Mouse (Mus musculus) MEL (cell line): Measurements from ENCODE around the gene Gm10142. TPM values are rescaled to one million over a fixed set of nuclear protein-coding genes. Genes with fewer than 3 reads are reported as not detected.

Experiments used
- DNase-seq: peaks from one replicate; pipeline ENCODE4 v3.0.0; 2011; ENCODE audit warnings: low read depth, low spot score
- H3K27ac ChIP-seq: 2 replicates; pipeline ENCODE4 v1.5.1; 2012; ENCODE audit warnings: low read depth, mild to moderate bottlenecking, control low read depth, low read length, moderate library complexity; ENCODE audit not compliant: control insufficient read depth
- H3K27me3 ChIP-seq, 2 experiments: fragments of 150-350 bp in 1 of 2; sonication (generic) in 1 of 2; 2 replicates each; pipeline ENCODE4 v1.6.1; 2012; ENCODE audit warnings: low read length in 2 of 2, mild to moderate bottlenecking in 2 of 2, improper control_type of control experiment in 1 of 2, moderate library complexity in 1 of 2; ENCODE audit not compliant: insufficient read depth in 2 of 2, control insufficient read depth in 1 of 2
- H3K36me3 ChIP-seq, 2 experiments: 2 replicates each; pipeline ENCODE4 v1.6.1; 2012 to 2014; ENCODE audit warnings: low read length in 2 of 2, improper control_type of control experiment in 1 of 2, inconsistent platforms in 1 of 2, mild to moderate bottlenecking in 1 of 2; ENCODE audit not compliant: insufficient read depth in 2 of 2, control insufficient read depth in 1 of 2
- H3K4me1 ChIP-seq, 2 experiments: fragments of 150-350 bp in 1 of 2; sonication (generic) in 1 of 2; 2 replicates each; pipeline ENCODE4 v1.6.1; 2012; ENCODE audit warnings: low read length in 2 of 2, improper control_type of control experiment in 1 of 2, mild to moderate bottlenecking in 1 of 2; ENCODE audit not compliant: insufficient read depth in 2 of 2, control insufficient read depth in 1 of 2
- H3K4me3 ChIP-seq, 2 experiments: fragments of 150-350 bp in 1 of 2; sonication (generic) in 1 of 2; 2 replicates each; pipeline ENCODE4 v1.5.1; 2012; ENCODE audit warnings: low read depth in 2 of 2, low read length in 2 of 2, mild to moderate bottlenecking in 2 of 2, moderate library complexity in 2 of 2, control low read depth in 1 of 2, improper control_type of control experiment in 1 of 2; ENCODE audit not compliant: control insufficient read depth in 1 of 2, insufficient read depth in 1 of 2
- H3K79me2 ChIP-seq: 2 replicates; pipeline ENCODE4 v1.6.1; 2012; ENCODE audit warnings: mild to moderate bottlenecking, low read length, moderate library complexity; ENCODE audit not compliant: control insufficient read depth, poor library complexity, insufficient read depth
- H3K9ac ChIP-seq: 2 replicates; pipeline ENCODE4 v1.6.1; 2012; ENCODE audit warnings: low read depth, mild to moderate bottlenecking, control low read depth, low read length, moderate library complexity; ENCODE audit not compliant: control insufficient read depth, poor library complexity, severe bottlenecking
- H3K9me3 ChIP-seq: fragments of 150-350 bp; sonication (generic); replicated peaks from 2 replicates; pipeline ENCODE4 v1.6.1; 2012; ENCODE audit warnings: mild to moderate bottlenecking, low read length, improper control_type of control experiment, moderate library complexity; ENCODE audit not compliant: insufficient read depth
- BHLHE40 ChIP-seq: IDR thresholded peaks from 2 replicates; pipeline ENCODE4 v1.6.1; 2012; ENCODE audit warnings: low read depth, mild to moderate bottlenecking, inconsistent platforms, low read length, improper control_type of control experiment, borderline replicate concordance
- CHD2 ChIP-seq: IDR thresholded peaks from 2 replicates; pipeline ENCODE4 v1.6.1; 2011; ENCODE audit warnings: low read length, improper control_type of control experiment
- CTCF ChIP-seq, 3 experiments: IDR thresholded peaks in 2 of 3; conservative IDR thresholded peaks in 1 of 3; 2 replicates each; pipeline ENCODE4 v1.5.1; 2011 to 2012; ENCODE audit warnings: low read length in 3 of 3, low read depth in 2 of 3, mild to moderate bottlenecking in 2 of 3, improper control_type of control experiment in 1 of 3, inconsistent platforms in 1 of 3, mixed read lengths in 1 of 3, moderate library complexity in 1 of 3; ENCODE audit not compliant: control insufficient read depth in 1 of 3, insufficient read depth in 1 of 3, poor library complexity in 1 of 3, severe bottlenecking in 1 of 3
- E2F4 ChIP-seq: IDR thresholded peaks from 2 replicates; pipeline ENCODE4 v1.6.1; 2011; ENCODE audit warnings: low read depth, low read length, improper control_type of control experiment, borderline replicate concordance
- EP300 ChIP-seq, 2 experiments: IDR thresholded peaks; 2 replicates each; pipeline ENCODE4 v1.6.1; 2011; ENCODE audit warnings: improper control_type of control experiment in 2 of 2, low read length in 2 of 2, low read depth in 1 of 2, mild to moderate bottlenecking in 1 of 2
- ETS1 ChIP-seq: IDR thresholded peaks from 2 replicates; pipeline ENCODE4 v1.6.1; 2012; ENCODE audit warnings: low read depth, mild to moderate bottlenecking, inconsistent platforms, low read length, improper control_type of control experiment, moderate library complexity
- GABPA ChIP-seq: IDR thresholded peaks from 2 replicates; pipeline ENCODE4 v1.6.1; 2012; ENCODE audit warnings: low read depth, mild to moderate bottlenecking, inconsistent platforms, low read length, improper control_type of control experiment, moderate library complexity
- GATA1 ChIP-seq: IDR thresholded peaks from 2 replicates; pipeline ENCODE4 v1.6.1; 2011; ENCODE audit warnings: low read depth, low read length, improper control_type of control experiment
- HCFC1 ChIP-seq: IDR thresholded peaks from 2 replicates; pipeline ENCODE4 v1.6.1; 2012; ENCODE audit warnings: low read depth, mild to moderate bottlenecking, inconsistent platforms, low read length, improper control_type of control experiment, moderate library complexity
- JUND ChIP-seq: IDR thresholded peaks from 2 replicates; pipeline ENCODE4 v1.6.1; 2011; ENCODE audit warnings: low read depth, mild to moderate bottlenecking, improper control_type of control experiment, low read length
- KAT2A ChIP-seq: conservative IDR thresholded peaks from 2 replicates; pipeline ENCODE4 v1.6.1; 2012; ENCODE audit warnings: low read depth, low read length, improper control_type of control experiment, inconsistent platforms
- MAFK ChIP-seq: IDR thresholded peaks from 2 replicates; pipeline ENCODE4 v1.6.1; 2011; ENCODE audit warnings: low read depth, mild to moderate bottlenecking, low read length, improper control_type of control experiment, borderline replicate concordance
- MXI1 ChIP-seq: IDR thresholded peaks from 2 replicates; pipeline ENCODE4 v1.6.1; 2011; ENCODE audit warnings: mild to moderate bottlenecking, low read depth, low read length, improper control_type of control experiment
- MYB ChIP-seq: IDR thresholded peaks from 2 replicates; pipeline ENCODE4 v1.6.1; 2011; ENCODE audit warnings: mild to moderate bottlenecking, low read depth, low read length, improper control_type of control experiment
- MYC ChIP-seq: IDR thresholded peaks from 2 replicates; pipeline ENCODE4 v1.6.1; 2011; ENCODE audit warnings: low read depth, mild to moderate bottlenecking, low read length, improper control_type of control experiment, moderate library complexity
- NELFE ChIP-seq: IDR thresholded peaks from 2 replicates; pipeline ENCODE4 v1.6.1; 2011; ENCODE audit warnings: low read depth, low read length, improper control_type of control experiment
- POLR2A ChIP-seq, 2 experiments: IDR thresholded peaks; 2 replicates each; pipeline ENCODE4 v1.6.1; 2011 to 2012; ENCODE audit warnings: low read length in 2 of 2, mild to moderate bottlenecking in 2 of 2, control low read depth in 1 of 2, improper control_type of control experiment in 1 of 2, low read depth in 1 of 2, moderate library complexity in 1 of 2; ENCODE audit not compliant: control insufficient read depth in 1 of 2, insufficient read depth in 1 of 2, poor library complexity in 1 of 2
- POLR2AphosphoS5 ChIP-seq: IDR thresholded peaks from 2 replicates; pipeline ENCODE4 v1.6.1; 2012; ENCODE audit warnings: low read depth, borderline replicate concordance, mild to moderate bottlenecking, inconsistent platforms, low read length, moderate library complexity, mixed read lengths
- RAD21 ChIP-seq: IDR thresholded peaks from 2 replicates; pipeline ENCODE4 v1.6.1; 2011; ENCODE audit warnings: mild to moderate bottlenecking, low read depth, low read length, improper control_type of control experiment
- RCOR1 ChIP-seq: IDR thresholded peaks from 2 replicates; pipeline ENCODE4 v1.6.1; 2012; ENCODE audit warnings: low read depth, mild to moderate bottlenecking, inconsistent platforms, low read length, improper control_type of control experiment
- SIN3A ChIP-seq: IDR thresholded peaks from 2 replicates; pipeline ENCODE4 v1.6.1; 2012; ENCODE audit warnings: low read length, improper control_type of control experiment, inconsistent platforms
- TBP ChIP-seq: IDR thresholded peaks from 2 replicates; pipeline ENCODE4 v1.8.0; 2011; ENCODE audit warnings: low read depth, low read length, improper control_type of control experiment
- TCF12 ChIP-seq: IDR thresholded peaks from 2 replicates; pipeline ENCODE4 v1.6.1; 2014; ENCODE audit warnings: low read depth, mild to moderate bottlenecking, inconsistent platforms, low read length, improper control_type of control experiment, moderate library complexity
- UBTF ChIP-seq: IDR thresholded peaks from 2 replicates; pipeline ENCODE4 v1.6.1; 2012; ENCODE audit warnings: low read depth, mild to moderate bottlenecking, inconsistent platforms, low read length, improper control_type of control experiment, moderate library complexity, borderline replicate concordance; ENCODE audit not compliant: insufficient read depth
- USF1 ChIP-seq: IDR thresholded peaks from 2 replicates; pipeline ENCODE4 v1.6.1; 2014; ENCODE audit warnings: low read depth, mild to moderate bottlenecking, inconsistent platforms, low read length, improper control_type of control experiment, moderate library complexity
- ZC3H11A ChIP-seq: IDR thresholded peaks from 2 replicates; pipeline ENCODE4 v1.6.1; 2012; ENCODE audit warnings: low read depth, mild to moderate bottlenecking, inconsistent platforms, low read length, improper control_type of control experiment
- ZMIZ1 ChIP-seq: IDR thresholded peaks from 2 replicates; pipeline ENCODE4 v1.6.1; 2012; ENCODE audit warnings: low read depth, mild to moderate bottlenecking, inconsistent platforms, low read length, improper control_type of control experiment, moderate library complexity
- ZNF384 ChIP-seq: IDR thresholded peaks from 2 replicates; pipeline ENCODE4 v1.6.1; 2012; ENCODE audit warnings: low read depth, mild to moderate bottlenecking, inconsistent platforms, low read length, improper control_type of control experiment
- polyA plus RNA-seq, 2 experiments: library from polyadenylated mRNA; stranded (reverse) in 1 of 2; unstranded in 1 of 2; fragments of >175 nt in 1 of 2; fragments of >200 nt in 1 of 2; gene quantifications; 2 replicates each; pipeline versions ENCODE4 v1.2.1 to v1.2.4; 2012; ENCODE audit warnings: low replicate concordance in 2 of 2, low read depth in 1 of 2; ENCODE audit not compliant: insufficient read length in 2 of 2, insufficient read depth in 1 of 2, missing spikeins in 1 of 2
- total RNA-seq: library from RNA; depleted of rRNA; stranded (reverse); fragments of 300-350 nt; gene quantifications from 2 replicates; pipeline ENCODE4 v1.2.3, GENCODE M21; 2012

The Gm10142 gene
- total and polyA plus RNA-seq, 3 experiments: not detected

DNA sequence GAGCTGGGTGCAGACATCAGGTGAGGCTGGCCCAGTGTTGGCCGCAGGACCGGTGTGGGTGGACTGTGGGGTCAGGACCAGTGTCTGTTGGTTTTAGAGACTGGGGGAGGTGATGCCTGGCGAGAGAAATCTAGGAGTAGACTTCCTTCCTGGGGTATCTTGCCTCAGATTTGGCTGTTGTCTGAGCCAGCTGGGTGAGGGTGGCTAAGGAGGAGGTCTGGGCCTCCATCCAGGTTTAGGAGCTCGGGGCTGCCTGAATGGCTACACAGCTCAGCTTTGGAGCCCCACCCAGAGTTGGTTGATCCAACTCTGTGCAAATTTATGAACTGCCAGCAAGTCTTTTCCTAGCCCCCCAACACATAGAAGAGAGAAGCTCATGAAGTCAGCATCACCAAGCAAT, 48.2 kb upstream of the Gm10142 start:
- H3K4me1 ChIP-seq: peaks cover 0 to 11% of the 10 kb centered on the region in 2 experiments; a peak in 2 of 4 replicates

DNA sequence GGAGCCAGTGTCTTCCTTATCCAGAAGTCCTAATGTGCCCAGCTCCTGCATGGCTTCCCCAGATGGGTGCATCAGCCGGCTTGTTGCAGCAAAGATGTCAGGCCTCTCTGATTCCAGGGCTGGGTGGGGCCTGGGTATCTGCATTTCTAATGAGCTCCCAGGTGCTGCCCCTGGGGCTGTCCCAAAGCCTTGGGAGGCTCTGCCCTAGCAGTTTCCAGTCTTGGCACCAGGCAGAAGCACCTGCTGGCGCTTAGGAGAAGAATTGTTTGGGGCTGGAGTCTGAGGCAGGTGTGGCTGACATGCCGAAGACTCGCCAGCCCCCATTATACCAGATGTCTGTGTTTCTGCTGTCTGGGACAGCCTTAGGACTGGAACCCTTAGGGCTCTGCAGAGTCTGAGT, 44.9 kb upstream of the Gm10142 start:
- DNase-seq: no peak
- peaks cover 0 to 11% of the 10 kb centered on the region in 2 experiments; a peak in 2 of 4 replicates for H3K4me1 ChIP-seq

More for the DNA sequence above, 48.2 kb upstream of the Gm10142 start:
- Histone ChIP-seq H3K4me3 (no peak overlapping the region), H3K79me2 (no peaks in the 10 kb centered on the region), H3K27me3 (no peaks in the 10 kb centered on the region), H3K27ac (no peak overlapping the region), H3K9ac (no peak overlapping the region), H3K9me3 (no peaks in the 10 kb centered on the region), H3K36me3 (peaks cover 0 to 11% of the 10 kb centered on the region in 2 experiments; a peak in 2 of 4 replicates)
- DNase-seq: no peak
- TF ChIP-seq NELFE: no peak
- no peak for TF ChIP-seq GABPA
- TF ChIP-seq RAD21: no peak
- TF ChIP-seq MYC: no peak
- no peak for TF ChIP-seq POLR2A (IDR thresholded peaks at IDR 0.05; ENCODE audit: control insufficient read depth in 1 of 2, insufficient read depth in 1 of 2, low read depth in 1 of 2, low read length in 2 of 2, poor library complexity in 1 of 2)
- TF ChIP-seq BHLHE40: no peak

DNA sequence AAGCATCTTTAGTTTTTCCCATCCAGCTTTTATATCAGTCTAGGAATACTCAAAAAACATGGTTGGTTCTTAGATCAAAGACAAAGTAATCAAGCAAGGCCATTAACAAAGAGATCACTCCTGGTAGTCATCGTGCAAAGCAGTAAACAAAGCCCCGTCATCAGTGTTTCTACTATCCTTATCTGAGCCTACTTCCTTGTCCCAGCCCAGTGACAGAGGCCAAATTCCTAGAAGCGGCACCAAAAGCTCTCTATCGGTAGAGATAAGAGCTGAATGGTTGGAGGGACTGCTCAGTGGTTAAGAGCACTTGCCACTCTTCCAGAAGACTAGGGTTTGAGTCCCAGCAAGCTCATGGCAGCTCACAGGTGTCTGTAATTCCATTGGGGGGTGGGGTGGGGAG, 44.1 kb upstream of the Gm10142 start:
- peak overlapping the region; percentile 60 for H3K27ac ChIP-seq
- H3K9me3 ChIP-seq: no peaks in the 10 kb centered on the region
- H3K4me3 ChIP-seq: no peak overlapping the region
- H3K9ac ChIP-seq: no peak overlapping the region
- no peaks in the 10 kb centered on the region for H3K79me2 ChIP-seq
- H3K27me3 ChIP-seq: no peaks in the 10 kb centered on the region
- DNase-seq: peak; percentile 85
- peaks cover 0 to 11% of the 10 kb centered on the region in 2 experiments; a peak in 2 of 4 replicates for H3K4me1 ChIP-seq
- H3K36me3 ChIP-seq: peaks cover 0 to 11% of the 10 kb centered on the region in 2 experiments; a peak in 2 of 4 replicates
- no peak for TF ChIP-seq POLR2A (IDR thresholded peaks at IDR 0.05; ENCODE audit: control insufficient read depth in 1 of 2, insufficient read depth in 1 of 2, low read depth in 1 of 2, low read length in 2 of 2, poor library complexity in 1 of 2)
- TF ChIP-seq TBP: 0 out of 2 replicates have a peak, but pooled peaks have one; percentile 12
- no peak for TF ChIP-seq JUND
- TF ChIP-seq SIN3A: peak; percentile 91
- no peak for TF ChIP-seq KAT2A
- no peak for TF ChIP-seq ZNF384
- TF ChIP-seq GATA1: peak; percentile 97
- TF ChIP-seq MXI1: no peak
- TF ChIP-seq CHD2: no peak
- TF ChIP-seq BHLHE40: no peak
- no peak for TF ChIP-seq RAD21
- no peak for TF ChIP-seq ZMIZ1
- TF ChIP-seq E2F4: no peak
- TF ChIP-seq MAFK: no peak
- peak; percentile 33; the same call in 1 of the 2 replicates for TF ChIP-seq HCFC1
- no peak for TF ChIP-seq MYB
- TF ChIP-seq RCOR1: peak; percentile 76
- peak; percentile 72 for TF ChIP-seq TCF12
- TF ChIP-seq POLR2AphosphoS5: no peak
- TF ChIP-seq CTCF (IDR thresholded peaks at IDR 0.05 in 2 of 3, conservative IDR thresholded peaks at IDR 0.05 in 1 of 3; ENCODE audit: control insufficient read depth in 1 of 3, insufficient read depth in 1 of 3, low read depth in 2 of 3, low read length in 3 of 3, poor library complexity in 1 of 3, severe bottlenecking in 1 of 3): no peak

More for the DNA sequence above, 44.9 kb upstream of the Gm10142 start:
- H3K9ac ChIP-seq: no peak overlapping the region
- no peaks in the 10 kb centered on the region for H3K9me3 ChIP-seq
- H3K36me3 ChIP-seq: peaks cover 0 to 11% of the 10 kb centered on the region in 2 experiments; a peak in 2 of 4 replicates
- no peak overlapping the region for H3K4me3 ChIP-seq
- H3K27ac ChIP-seq: no peak overlapping the region
- TF ChIP-seq NELFE (no peak), MYC (no peak), HCFC1 (no peak), USF1 (no peak), RAD21 (no peak), ETS1 (no peak), ZMIZ1 (no peak), ZC3H11A (no peak), EP300 (IDR thresholded peaks at IDR 0.05; ENCODE audit: low read depth in 1 of 2, low read length in 2 of 2) (no peak), GATA1 (no peak), ZNF384 (no peak), UBTF (no peak)
- no peaks in the 10 kb centered on the region for H3K79me2 ChIP-seq
- H3K27me3 ChIP-seq: no peaks in the 10 kb centered on the region
